Mouse (Mus musculus) embryonic fibroblast, embryonic 13.5 days (primary cell): ENCODE measurements around the gene Edn2. TPM values are rescaled to one million over a fixed set of nuclear protein-coding genes. Genes with fewer than 3 reads are reported as not detected.
A peak's percentile ranks its signal among the peaks of the same experiment; 100 is the strongest.

ENCODE experiments used
- H3K27ac ChIP-seq: 2 replicates; pipeline ENCODE4 v1.5.1; 2012; ENCODE audit warnings: low read length, control low read depth, inconsistent platforms; ENCODE audit not compliant: insufficient read depth
- H3K4me1 ChIP-seq: 2 replicates; pipeline ENCODE4 v1.6.1; 2011; ENCODE audit warnings: low read length; ENCODE audit not compliant: control insufficient read depth, insufficient read depth
- H3K4me3 ChIP-seq: 2 replicates; pipeline ENCODE4 v1.5.1; 2011; ENCODE audit warnings: mild to moderate bottlenecking, control low read depth, low read length; ENCODE audit not compliant: insufficient read depth
- CTCF ChIP-seq: IDR thresholded peaks from 2 replicates; pipeline ENCODE4 v1.5.1; 2011; ENCODE audit warnings: mild to moderate bottlenecking, control low read depth, low read length, moderate library complexity, borderline replicate concordance; ENCODE audit not compliant: insufficient read depth
- POLR2A ChIP-seq: IDR thresholded peaks from 2 replicates; pipeline ENCODE4 v1.6.1; 2011; ENCODE audit warnings: low read depth, mild to moderate bottlenecking, control low read depth, low read length, moderate library complexity
- polyA plus RNA-seq: library from polyadenylated mRNA; stranded (reverse); fragments of >200 nt; gene quantifications from 2 replicates; pipeline ENCODE4 v1.2.4, GENCODE M21; 2011; ENCODE audit warnings: low read depth; ENCODE audit not compliant: missing spikeins, insufficient read length

Gene Edn2
- polyA plus RNA-seq, 1 experiment = not detected

GRCm38 (mm10) chr4:120131441-120132220, 29.4 kb upstream of the Edn2 start:
- H3K4me3 ChIP-seq = no peak overlapping the region
- TF ChIP-seq CTCF (no peak), POLR2A (no peak)
- H3K27ac ChIP-seq = no peak overlapping the region
- peaks cover 6% of the 10 kb centered on the region for H3K4me1 ChIP-seq

GRCm38 (mm10) chr4:120134223-120134622, 26.8 kb upstream of the Edn2 start:
- no peak overlapping the region for H3K27ac ChIP-seq
- TF ChIP-seq POLR2A (no peak), CTCF (no peak)
- H3K4me1 ChIP-seq = peaks cover 3% of the 10 kb centered on the region; the same call in 1 of the 2 replicates
- H3K4me3 ChIP-seq = no peak overlapping the region

- Histone ChIP-seq H3K27ac (no peak overlapping the region), H3K4me3 (no peak overlapping the region), H3K4me1 (no peaks in the 10 kb centered on the region)
- TF ChIP-seq POLR2A = no peak
- TF ChIP-seq CTCF = no peak
Measured at GRCm38 (mm10) chr4:120141810-120142209, 19.2 kb upstream of the Edn2 start.

- Histone ChIP-seq H3K4me3 (no peak overlapping the region), H3K27ac (no peak overlapping the region), H3K4me1 (no peaks in the 10 kb centered on the region)
- TF ChIP-seq POLR2A (no peak), CTCF (no peak)
Measured at GRCm38 (mm10) chr4:120142905-120143304, 18.1 kb upstream of the Edn2 start.

- Histone ChIP-seq H3K27ac (no peak overlapping the region), H3K4me3 (no peak overlapping the region), H3K4me1 (peaks cover 10% of the 10 kb centered on the region)
- TF ChIP-seq CTCF = no peak
- TF ChIP-seq POLR2A = no peak
Measured at GRCm38 (mm10) chr4:120144343-120144742, 16.7 kb upstream of the Edn2 start.

GRCm38 (mm10) chr4:120145931-120146330, 15.1 kb upstream of the Edn2 start:
- TF ChIP-seq CTCF (no peak), POLR2A (no peak)
- no peak overlapping the region for H3K4me3 ChIP-seq
- H3K27ac ChIP-seq = no peak overlapping the region
- H3K4me1 ChIP-seq = peaks cover 10% of the 10 kb centered on the region

GRCm38 (mm10) chr4:120148291-120149141, 12.5 kb upstream of the Edn2 start:
- H3K4me1 ChIP-seq = peaks cover 10% of the 10 kb centered on the region
- H3K27ac ChIP-seq = peak overlapping the region; percentile 77
- TF ChIP-seq CTCF (no peak), POLR2A (peak; percentile 45; the same call in 1 of the 2 replicates)
- H3K4me3 ChIP-seq = no peak overlapping the region

- Histone ChIP-seq H3K4me1 (peaks cover 10% of the 10 kb centered on the region), H3K27ac (peak overlapping the region; percentile 62), H3K4me3 (no peak overlapping the region)
- TF ChIP-seq CTCF = peak; percentile 41; the same call in 1 of the 2 replicates
- TF ChIP-seq POLR2A = no peak
Measured at GRCm38 (mm10) chr4:120149142-120149524, 11.9 kb upstream of the Edn2 start.

- no peak overlapping the region for H3K4me3 ChIP-seq
- peaks cover 10% of the 10 kb centered on the region for H3K4me1 ChIP-seq
- no peak overlapping the region for H3K27ac ChIP-seq
- TF ChIP-seq CTCF (no peak), POLR2A (no peak)
Measured at GRCm38 (mm10) chr4:120150345-120150920, 10.6 kb upstream of the Edn2 start.

GRCm38 (mm10) chr4:120151906-120152305, 9.1 kb upstream of the Edn2 start:
- TF ChIP-seq POLR2A = no peak
- no peak for TF ChIP-seq CTCF
- Histone ChIP-seq H3K4me1 (peaks cover 10% of the 10 kb centered on the region), H3K4me3 (no peak overlapping the region), H3K27ac (no peak overlapping the region)
